Mouse (Mus musculus) right cerebral cortex, postnatal 25 days (tissue): Measurements from ENCODE around the gene Agrp.
"Not testable (repeated sequence)": the region's sequence is repeated elsewhere in the genome, so short reads cannot be mapped to it uniquely, and the experiment has no call there.

ENCODE experiments used
- DNase-seq: peaks from one replicate; pipeline ENCODE4 v3.0.0; 2022

Agrp gene

GRCm38 (mm10) chr8:105596362-105597034 lies 40.7 kb downstream of the Agrp start:
- DNase-seq = no peak

- DNase-seq = no peak
These were observed 42.5 kb downstream of the Agrp start for GRCm38 (mm10) chr8:105594451-105595242.

- DNase-seq = peak; percentile 58
These were observed 43.3 kb downstream of the Agrp start for GRCm38 (mm10) chr8:105593859-105594258.

GRCm38 (mm10) chr8:105592431-105592830 lies 44.8 kb downstream of the Agrp start:
- DNase-seq = no peak

GRCm38 (mm10) chr8:105579719-105580118 lies 57.5 kb downstream of the Agrp start:
- DNase-seq = no peak

DNA sequence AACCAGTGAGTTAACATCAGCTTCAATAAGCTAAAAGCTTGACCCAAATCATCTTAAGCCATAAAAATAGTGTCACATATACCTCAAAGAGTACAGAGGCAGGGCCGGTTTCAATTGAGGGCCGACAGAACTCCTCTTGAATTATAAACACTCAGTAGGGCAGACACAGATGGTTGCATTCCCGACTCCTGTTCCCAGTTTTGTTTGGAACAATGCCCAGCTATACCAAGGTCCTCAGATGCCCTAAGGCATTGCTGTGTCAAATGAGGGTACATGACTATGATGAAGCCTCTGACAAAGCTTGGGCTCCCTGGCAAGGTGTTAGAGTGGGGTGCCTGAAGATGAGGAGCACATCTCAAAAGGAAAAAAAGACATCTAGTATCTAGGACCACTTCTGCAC lies 61.7 kb downstream of the Agrp start:
- DNase-seq = no peak

GRCm38 (mm10) chr8:105574741-105575140 lies 62.5 kb downstream of the Agrp start:
- no peak for DNase-seq

DNA sequence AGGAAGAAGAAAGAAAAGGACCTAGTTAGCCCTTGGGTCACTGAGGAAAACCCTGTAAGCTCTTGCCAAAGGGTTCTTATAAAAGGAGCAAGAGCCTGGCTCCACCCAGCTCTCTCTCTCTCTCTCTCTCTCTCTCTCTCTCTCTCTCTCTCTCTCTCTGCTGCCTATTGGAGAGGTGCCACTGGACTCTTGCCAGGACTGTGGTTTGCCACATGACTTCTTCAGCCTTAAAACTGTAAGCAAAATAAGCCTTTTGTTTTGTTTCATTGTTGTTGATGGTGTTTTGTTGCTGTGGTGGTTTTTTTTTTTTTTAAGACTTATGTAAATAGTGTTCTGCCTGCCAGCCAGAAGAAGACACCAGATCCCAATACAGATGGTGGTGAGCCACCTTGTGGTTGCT lies 63.8 kb downstream of the Agrp start:
- no peak for DNase-seq

- DNase-seq = peak; percentile 43
These were observed 65.4 kb downstream of the Agrp start for GRCm38 (mm10) chr8:105571810-105572209.

DNA sequence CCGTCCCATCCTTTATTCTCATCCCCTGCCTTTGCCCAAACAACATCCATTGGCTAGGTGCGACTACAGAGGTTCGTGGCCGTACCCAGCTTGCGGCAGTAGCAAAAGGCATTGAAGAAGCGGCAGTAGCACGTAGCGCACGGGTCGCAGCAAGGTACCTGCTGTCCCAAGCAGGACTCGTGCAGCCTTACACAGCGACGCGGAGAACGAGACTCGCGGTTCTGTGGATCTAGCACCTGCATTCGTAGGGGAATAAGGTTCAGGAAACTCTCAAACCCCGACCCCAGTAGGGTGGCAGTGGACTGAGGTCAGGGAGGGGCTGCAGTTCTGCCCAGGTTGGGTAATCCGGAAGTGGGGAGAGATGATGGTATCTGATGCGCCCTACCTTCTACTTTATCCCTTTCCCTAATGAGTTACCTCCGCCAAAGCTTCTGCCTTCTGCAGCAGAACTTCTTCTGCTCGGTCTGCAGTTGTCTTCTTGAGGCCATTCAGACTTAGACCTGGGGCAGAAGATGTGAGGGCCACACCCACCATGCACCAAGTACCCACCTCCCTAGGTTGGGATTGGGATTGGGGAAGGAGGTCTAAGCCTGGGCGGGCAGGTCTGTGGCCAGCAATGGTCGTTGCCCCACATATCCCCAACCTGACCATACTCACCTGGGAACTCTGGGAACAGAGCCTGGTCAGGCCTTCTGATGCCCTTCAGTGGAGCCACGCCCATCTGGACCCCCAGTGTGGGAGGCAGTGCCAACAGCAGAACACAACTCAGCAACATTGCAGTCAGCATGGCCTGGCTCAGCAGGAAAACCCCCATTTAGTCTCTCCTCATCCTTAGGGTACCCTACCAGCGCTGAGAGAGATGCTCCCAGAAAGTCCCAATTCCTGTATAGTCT lies 70.2 kb downstream of the Agrp start:
- DNase-seq = peak; percentile 19

GRCm38 (mm10) chr8:105565952-105566702 lies 71.1 kb downstream of the Agrp start, which contains the start of gene Atp6v0d1:
TSS of gene Atp6v0d1 (minus strand) at chr8:105566047.
- DNase-seq = peak; percentile 100

- DNase-seq = no peak
These were observed 71.8 kb downstream of the Agrp start for GRCm38 (mm10) chr8:105565401-105565881.

DNA sequence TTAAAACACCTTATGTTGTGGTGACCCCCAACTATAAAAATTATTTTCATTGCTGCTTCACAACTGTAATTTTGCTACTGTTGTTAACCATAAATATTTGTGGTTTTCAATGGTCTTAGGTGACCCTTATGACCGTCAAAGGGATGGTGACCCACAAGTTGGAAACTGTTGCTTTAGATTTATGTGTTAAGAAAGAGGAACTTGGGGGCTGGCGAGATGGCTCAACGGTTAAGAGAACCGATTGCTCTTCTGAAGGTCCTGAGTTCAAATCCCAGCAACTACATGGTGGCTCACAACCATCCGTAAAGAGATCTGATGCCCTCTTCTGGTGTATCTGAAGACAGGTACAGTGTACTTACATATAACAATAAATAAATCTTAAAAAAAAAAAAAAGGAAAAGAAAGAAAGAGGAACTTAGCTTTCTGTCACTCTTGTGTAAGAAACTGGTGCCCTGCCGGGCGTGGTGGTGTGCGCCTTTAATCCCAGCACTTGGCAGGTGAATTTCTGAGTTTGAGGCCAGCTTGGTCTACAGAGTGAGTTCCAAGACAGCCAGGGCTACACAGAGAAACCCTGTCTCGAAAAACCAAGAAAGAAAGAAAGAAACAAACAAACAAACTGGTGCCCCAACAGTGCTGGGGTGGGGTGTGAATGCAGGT lies 72.5 kb downstream of the Agrp start:
- not testable (repeated sequence) for DNase-seq

DNA sequence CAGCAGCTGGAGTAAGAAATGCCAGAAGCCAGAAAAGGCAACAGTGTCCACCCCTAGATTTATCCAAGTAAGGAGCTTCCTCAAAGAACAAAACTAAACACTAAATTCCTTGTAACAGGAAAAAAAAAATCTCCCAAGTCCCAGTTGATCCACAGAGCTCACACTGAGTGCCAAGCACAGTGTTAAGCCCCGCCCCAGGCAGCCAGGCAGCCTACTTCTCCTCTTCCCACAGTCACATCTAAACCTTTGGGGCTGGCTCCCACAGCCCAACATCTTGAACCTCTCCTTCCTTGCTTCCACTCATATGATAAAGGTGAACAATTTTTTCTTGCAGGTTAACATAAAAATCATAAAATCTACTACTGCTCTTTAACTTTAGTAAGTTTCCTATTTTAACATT lies 73.3 kb downstream of the Agrp start:
- DNase-seq = no peak

- no peak for DNase-seq
These were observed 74.3 kb downstream of the Agrp start for GRCm38 (mm10) chr8:105562863-105563262.

GRCm38 (mm10) chr8:105555230-105555629 lies 82.0 kb downstream of the Agrp start:
- DNase-seq = no peak

GRCm38 (mm10) chr8:105554087-105554486 lies 83.1 kb downstream of the Agrp start:
- no peak for DNase-seq

DNA sequence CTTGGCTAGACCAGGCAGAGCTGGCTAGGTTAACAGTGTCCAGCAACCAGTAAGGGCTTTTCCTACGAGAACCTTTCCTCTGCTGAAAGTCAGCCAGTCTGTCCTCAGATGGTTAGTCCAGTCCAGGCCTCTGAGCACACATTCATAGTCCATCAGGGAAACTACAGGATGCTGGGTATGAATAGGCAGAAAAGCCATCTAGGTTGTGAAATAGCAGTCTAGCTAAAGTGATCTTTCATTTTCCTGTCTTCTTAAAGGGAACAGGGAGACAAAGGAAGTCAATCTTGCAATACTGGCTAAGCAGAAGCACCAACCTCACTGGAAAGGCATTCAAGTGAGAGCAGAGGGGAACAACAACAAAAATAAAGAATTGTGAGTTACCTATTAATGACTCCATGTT lies 84.4 kb downstream of the Agrp start:
- no peak for DNase-seq

DNA sequence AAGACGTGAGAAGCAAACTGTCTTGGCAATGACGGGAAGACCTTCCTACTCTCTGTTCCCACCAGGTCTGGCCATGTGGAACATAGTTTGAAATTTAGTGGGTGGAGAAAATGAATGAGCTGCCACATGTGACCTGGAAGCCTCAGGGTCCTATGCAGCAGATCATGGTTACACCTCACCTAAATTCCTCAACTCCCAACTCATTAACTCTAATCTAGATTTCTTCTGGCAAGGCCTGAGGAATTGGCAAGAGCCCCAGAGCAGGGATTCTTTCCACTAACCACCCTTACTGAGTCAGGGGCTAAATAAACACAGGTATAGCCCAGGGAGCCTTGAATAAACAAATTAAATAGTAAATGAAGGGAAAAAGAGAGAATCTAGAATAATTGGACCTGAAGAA lies 85.2 kb downstream of the Agrp start:
- no peak for DNase-seq

DNA sequence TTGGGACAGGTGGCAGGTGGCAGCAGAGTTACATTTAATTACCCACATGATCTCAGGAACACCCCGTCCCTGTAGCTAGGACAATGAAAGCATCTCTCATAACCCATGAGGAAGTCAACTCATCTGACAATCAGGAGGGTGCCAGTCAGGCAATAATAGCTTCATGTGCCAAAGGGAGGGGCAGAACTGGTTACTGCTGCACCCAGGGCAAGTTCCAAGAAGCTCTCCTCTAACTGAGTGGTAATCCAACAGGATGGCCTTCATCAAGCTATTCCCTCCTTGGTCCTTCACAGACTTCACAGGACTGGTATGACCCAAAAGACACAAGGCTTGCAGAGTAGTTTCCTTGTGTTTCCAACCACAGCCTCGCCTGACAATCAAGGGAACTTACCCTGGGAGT lies 87.1 kb downstream of the Agrp start:
- no peak for DNase-seq

DNA sequence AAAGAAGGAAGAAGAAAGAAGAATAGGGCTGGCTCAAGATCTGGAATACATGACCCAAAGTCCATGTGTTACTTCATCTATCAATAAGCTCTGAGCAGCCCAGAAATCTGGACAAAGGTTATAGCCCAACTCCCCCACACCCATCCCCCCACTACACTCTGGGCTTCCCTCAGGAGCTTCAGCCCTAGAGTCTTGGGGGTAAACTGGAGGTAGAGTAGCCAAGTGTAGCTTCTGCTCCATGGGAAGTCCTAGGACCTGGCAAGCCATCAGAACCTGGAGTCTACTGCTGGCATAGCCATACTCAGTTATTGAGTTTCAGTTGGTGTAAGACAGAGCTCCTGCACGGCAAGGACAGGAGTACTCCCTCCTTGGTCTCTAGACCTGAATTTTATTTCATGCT lies 87.7 kb downstream of the Agrp start:
- DNase-seq = no peak
